Mouse (Mus musculus) monocyte, adult 5-6 weeks (primary cell): ENCODE results near the gene Rpn1. TPM values are rescaled to one million over a fixed set of nuclear protein-coding genes. Genes with fewer than 3 reads are reported as not detected.

Experiments
- ATAC-seq: fragments of 153-309, 156-312 bp; replicated peaks from 2 replicates; pipeline ENCODE4 v1.8.0; 2017; ENCODE audit warnings: mild to moderate bottlenecking; ENCODE audit not compliant: low TSS enrichment, insufficient number of reproducible peaks, severe bottlenecking, poor library complexity, low FRiP score
- total RNA-seq: library from RNA; stranded (forward); fragments of 200-1000, 200-491, 200-594 nt; gene quantifications from 3 replicates; pipeline ENCODE4 v1.2.3, GENCODE M21; 2017

Rpn1 gene
- total RNA-seq, 1 experiment from 2014 or later, result 66.8 TPM

DNA sequence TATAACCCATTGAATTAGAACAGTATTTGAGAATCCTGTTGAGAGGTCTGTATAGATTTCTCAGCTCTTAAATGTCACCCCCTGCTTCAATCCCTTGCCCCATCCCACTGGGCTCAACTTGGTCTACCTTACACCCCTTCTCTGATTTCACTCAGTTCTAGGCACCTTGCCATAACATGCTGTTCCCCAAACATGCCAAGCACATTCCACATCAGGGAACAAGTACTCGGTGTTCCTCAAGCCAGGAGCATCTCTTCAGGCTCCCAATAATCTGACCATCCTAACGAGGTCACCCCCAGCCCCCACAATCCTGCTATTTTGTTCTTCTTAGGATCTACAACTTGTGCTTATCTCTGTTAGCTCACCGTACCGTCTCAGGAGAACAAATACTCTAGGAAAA is 21.9 kb upstream of the Rpn1 start:
- no peak for ATAC-seq

DNA sequence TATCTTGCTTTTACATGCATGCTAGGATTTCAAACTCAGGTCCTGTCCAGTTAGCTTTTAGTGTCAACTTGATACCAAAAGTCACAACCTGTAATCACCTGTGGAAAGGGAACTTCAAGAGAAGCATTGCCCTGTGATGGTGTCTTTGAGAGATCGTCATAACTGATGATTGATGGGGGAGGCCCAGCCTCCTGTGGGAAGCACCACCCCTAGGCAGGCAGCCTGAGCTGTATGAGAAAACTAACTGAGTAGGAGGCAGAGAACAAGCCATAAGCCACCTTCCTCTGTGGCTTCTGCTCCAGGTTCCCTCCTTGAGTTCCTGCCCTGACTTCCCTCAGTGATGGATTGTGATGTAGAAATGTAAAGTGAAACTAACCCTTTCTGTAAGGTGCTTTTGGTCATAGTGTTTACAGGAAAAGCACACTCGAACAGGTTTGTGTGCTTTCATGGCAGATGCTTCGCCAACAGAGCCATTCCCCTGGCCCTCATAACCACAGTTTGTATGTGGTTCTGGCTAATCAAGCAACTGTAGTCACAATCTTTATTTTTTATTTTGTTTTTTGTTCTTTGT is 20.1 kb upstream of the Rpn1 start:
- no peak for ATAC-seq

DNA sequence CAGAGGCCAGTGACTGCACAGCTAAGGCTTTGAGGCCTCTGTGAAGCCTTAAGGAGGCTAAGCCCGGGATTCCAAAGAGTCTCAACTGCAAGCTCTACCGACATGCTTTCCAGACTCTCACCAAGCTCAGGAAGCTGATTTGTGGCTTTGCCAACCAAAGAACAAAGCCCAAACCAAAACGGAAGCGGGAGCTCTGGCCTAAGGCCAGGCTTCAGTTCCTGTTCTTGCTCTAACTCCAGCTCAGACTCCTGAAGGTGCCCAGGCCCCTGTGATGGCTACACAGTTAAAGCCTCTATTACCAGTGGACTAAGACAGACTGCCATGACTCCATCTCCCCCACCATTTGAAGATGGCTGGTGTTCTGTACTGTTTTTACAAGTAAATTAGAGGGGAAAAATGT is 19.2 kb upstream of the Rpn1 start:
- ATAC-seq, result peak; percentile 25; the same call in 1 of the 2 replicates

DNA sequence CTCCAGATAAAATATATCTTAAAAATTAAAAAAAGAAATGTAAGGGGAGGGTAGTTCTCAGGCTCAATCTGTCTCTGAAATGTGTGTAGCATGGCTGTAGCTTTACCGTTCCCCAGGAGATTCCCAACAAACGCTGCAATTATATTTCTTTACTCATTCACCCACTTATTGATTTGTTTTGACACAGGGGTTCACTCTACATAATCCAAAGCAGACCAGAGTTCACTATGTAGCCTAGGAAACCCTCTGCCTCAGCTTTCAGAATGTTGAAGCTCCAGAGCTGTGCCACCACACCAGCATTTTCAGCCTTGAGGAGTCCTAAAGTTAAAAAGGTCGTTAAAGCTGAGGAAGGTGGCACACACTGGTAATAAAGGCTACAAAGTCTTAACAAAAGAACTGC is 18.3 kb upstream of the Rpn1 start:
- no peak for ATAC-seq

DNA sequence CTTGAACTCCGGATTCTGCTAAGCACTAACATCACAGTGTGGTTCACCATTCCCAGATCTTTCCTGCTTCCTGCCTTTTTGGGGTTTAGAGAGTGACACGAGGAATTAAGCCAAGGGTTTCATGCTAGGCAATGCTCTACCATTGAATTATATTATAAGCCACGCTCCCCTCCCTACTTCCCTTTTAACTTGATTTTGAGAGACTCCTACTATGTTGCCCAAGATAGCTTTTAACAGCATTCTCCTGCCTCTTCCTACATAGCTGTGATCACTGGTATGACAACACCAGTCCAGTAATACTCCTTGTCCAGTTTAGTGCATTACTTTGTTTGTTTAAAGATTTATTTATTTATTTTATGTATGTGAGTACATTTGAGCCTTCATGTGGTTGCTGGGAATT is 16.6 kb upstream of the Rpn1 start:
- peak; percentile 70 for ATAC-seq

DNA sequence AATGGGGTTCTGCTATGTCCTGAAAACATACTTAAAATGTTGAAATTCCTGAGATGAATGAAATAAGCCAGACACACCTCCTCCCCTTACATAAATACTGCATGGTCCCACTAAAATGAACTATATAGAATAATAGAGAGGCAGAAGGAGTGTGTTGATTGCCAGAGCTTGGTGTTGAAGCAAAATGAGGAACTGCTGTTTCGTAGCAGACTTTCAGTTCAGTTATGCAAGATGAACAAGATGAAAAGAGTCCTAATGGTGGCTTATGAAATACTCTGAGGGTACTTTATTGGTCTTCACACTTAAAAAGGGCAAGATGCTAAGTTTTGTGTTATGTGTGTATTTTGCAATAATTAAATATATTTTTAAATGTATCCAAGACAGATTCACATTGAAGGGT is 15.5 kb upstream of the Rpn1 start:
- ATAC-seq, result peak; percentile 81; the same call in 1 of the 2 replicates

DNA sequence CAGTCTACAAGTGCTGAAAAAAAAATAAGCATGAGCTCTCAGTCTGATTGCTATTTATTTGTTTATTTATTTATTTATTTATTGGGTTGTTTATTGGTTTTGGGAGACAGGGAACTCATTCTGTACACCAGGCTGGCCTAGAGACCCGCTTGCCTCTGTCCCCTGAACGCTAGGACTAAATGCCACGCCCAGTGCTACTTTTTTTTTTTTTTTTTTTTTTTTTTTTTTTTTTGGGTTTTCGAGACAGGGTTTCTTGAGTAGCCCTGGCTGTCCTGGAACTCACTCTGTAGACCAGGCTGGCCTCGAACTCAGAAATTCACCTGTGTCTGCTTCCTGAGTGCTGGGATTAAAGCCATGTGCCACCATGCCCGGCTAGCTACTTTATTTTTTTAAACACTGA is 13.8 kb upstream of the Rpn1 start:
- no peak for ATAC-seq

DNA sequence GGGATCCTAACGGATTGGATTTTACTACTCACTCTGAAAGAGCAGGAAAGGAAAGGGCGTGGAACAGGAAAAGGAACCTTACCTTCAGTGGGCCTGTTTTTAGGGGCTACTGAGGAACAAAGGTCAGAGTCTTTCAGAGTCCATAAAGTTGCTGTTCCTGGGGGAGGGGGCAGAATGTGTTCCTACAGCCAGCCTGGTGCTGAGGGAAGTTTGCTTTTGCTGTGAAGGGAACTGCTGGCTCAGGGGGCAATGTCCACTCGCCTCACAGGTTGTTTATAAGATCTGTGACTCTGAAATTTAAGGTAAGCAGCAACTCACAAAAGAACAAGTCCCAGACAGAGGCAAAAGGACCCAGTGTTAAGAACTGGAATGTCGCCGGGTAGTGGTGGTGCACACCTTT is 13.1 kb upstream of the Rpn1 start:
- ATAC-seq, result no peak

DNA sequence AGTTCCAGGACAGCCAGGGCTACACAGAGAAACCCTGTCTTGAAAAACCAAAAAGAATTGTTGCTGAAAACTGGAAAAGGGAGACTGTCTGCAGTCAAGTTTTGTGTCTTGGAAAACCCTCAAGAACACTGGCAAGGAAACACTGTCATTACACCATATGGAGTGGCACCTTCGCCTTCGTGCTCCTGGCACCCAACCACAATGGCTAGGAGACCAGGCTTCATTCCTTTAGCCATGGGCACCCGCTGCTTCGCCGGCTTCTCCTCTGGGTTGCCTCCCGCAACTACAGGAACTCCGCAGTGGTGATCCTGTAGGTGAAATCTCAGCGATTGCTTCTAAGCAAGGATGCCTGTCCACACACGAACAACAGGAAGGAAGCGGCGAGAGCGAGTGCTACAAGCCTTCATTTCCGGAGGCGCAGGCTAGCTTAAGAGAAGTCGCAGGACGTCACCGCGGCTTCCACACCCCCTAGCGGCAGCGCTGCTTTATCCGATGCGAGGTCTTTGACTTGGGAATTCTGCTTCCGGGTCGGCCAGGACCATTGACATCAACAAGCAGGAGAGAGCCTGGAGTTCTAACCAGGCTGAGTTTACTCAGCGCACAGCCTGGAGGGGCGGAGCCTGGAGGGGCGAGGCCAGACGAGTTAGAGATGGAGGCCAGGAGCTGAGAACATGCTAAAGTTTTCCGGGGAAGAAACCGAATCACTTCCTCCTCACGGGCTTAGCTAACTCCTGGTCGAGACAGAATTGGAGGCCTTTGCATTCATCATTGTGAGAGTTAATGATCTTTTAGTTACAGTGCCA is 9.3 kb upstream of the Rpn1 start:
- peak; percentile 98 for ATAC-seq

DNA sequence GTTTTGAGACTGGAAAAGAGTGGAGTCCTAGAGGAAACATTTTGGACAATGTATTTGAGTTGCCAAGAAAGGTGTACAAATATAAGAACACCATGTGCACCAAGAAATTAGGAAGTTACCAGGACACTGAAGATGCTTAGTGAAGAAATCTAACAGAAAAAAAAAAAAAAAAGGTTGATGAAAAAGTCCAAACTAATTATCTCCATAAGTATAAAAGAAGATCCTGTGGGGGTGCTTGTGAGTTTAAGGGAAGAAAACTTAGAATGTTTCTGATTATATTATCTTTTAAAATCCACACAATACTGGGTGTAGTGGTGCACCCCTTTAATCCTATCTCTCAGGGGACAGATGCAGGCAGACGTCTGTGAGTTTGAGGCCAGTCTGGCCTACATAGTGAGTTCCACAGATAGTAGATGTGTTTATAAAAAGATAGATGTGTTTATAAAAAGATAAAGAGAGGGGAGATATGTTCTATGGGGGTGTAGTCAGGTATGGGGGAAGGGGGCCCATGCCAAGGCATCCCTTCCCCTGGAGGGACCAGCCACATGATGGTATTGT is 8.2 kb upstream of the Rpn1 start:
- ATAC-seq, result no peak

DNA sequence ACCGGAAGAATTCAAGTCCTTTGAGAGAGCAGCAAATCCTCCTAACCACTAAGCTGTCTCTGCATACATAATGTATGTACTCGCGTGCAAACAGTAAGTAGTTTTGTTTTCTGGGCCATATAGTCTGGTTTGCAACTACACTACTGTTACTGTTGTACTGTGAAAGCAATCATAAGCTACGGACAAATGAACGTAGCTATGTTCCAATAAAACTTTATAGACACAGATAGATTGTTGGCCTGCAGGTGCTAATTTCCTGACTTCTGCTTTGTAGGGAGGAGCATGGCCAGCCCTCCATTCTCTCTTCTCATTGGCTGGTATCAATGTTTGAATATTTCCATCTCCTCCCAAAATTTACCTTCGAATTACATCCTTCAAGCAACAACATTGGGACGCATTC is 1.2 kb upstream of the Rpn1 start:
- no peak for ATAC-seq

DNA sequence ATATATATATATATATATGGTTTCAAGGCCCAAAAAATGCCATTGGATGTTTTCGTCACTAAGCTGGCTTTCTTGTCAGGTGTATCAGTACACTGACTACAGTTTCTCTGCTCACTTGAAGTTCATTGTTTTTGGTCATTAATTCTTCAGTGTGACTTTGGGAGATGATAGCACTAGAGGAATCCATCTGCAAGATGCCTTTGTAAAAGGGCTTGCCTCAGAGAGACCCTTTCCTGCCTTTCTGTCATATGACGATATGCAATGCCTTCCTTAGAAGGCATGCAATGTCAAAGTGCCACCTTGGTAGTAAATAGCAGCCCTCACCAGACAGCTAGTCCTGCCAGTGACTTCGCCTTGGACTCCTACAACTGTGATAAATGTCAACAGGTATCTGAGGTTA is 610 bp upstream of the Rpn1 start:
- ATAC-seq, result no peak

DNA sequence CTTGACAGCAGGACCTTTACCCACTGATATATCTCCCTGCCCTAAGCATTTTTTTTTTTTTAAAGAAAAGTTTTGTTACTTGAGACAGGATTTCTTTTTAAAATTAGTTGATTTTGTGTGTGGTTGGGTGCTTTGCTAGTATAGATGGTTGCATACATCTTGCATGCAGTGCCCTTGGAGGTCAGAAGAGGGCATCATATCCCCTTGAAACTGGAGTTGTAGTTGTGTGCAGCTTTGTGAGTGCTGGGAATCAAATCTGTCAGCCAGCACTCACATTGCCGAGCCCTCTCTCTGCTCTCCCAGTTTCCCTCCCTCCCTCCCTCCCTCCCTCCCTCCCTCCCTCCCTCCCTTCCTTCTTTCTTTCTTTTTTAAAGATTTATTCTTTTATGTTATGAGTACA is 4.7 kb downstream of the Rpn1 start:
- no peak for ATAC-seq

DNA sequence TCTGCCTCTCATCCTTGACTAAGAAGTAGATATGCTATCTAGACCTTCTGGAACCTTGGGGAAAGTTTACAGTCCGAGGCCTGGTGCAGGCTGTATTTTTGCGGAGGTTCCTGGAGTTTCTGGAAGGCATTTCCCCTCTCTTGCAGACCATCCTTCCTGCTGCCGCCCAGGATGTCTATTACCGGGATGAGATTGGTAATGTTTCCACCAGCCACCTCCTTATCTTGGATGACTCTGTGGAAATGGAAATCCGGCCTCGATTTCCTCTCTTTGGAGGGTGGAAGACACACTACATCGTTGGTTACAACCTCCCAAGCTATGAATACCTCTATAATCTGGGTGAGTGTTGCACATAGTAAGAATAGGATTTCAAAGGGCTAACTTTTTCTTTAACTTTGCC is 11.1 kb downstream of the Rpn1 start:
- ATAC-seq, result no peak

DNA sequence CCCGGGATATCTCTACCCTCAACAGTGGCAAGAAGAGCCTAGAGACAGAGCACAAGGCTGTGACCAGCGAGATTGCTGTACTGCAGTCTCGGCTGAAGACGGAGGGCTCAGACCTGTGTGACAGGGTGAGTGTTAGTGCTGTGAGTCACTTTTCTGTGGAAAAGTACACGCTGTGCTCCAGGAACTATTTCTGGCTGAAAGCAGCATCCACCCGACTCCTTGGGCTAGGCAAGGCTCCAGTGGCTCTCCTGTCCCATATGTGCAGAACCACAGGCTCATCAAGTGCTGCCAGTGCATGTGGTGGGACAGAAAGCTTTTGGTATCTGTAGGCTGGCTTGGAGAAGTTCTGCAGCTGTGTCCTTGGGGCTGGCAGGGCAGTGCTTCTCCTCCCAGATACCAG is 17.8 kb downstream of the Rpn1 start:
- no peak for ATAC-seq

DNA sequence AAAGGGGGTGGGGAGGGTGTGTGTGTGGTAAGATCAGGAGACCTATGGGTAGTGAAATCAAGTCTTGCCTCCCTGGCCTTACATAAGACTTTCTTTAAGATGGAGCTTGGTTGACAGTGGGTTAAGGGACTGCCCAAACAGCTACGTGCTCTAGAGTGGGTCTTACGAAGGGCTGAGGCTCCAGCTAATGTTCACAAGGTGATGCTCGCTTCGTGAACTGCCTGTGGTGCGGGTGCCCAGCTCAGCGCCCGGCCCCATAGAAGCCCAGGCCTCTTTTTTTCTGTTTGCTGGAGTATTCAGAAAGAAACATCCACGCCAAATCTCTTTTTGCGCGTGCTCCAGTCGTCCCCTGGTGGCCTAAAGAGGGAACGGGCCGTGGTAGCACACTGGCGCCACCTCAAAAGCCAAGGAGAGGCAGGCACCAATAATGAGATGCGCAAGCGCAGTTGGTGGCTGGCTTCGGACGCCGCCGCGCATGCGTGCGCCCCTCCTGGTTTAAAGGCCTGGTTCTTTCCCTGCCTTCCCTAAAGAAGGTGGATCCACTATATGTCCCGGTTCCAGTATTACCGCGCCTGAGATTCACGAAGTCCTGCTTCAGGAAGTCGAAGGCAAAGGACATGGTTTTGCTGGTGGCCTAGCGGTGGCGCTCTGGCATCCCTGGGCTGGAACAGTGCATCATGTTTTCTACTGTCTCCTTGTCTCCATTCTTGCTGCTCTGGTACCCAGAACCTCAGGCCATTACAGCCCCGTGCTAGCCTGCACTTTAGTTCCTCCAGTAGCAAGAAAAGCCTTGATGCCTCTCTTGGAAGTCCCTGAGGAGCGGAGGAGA is 21.7 kb downstream of the Rpn1 start:
- peak; percentile 76 for ATAC-seq

DNA sequence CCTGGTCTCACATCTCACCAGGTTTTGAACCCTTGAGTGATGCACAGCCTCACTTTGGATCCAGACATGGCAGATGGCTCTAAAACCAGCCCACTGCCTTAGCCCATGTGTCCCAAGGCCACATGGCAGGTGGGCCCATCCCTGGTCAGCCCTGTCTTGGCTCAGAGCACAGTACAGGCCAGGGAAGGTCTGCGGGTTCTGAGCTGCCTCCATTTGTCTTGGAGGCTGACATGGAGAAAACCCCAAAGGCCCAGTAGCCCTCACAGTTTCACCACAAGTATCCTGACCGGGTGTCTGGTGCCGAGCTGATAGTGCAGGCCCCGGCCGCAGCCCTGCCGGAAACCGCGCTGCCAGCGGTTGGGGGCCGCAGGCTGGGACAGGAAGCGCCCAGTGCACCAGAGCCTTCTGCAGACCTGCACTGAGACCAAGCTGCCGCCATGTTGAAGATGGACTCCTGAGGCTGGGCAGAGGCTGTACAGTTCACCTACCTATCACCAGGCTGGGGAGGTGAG is 22.4 kb downstream of the Rpn1 start:
- ATAC-seq, result 0 out of 2 replicates have a peak, but pooled peaks have one; percentile 3

DNA sequence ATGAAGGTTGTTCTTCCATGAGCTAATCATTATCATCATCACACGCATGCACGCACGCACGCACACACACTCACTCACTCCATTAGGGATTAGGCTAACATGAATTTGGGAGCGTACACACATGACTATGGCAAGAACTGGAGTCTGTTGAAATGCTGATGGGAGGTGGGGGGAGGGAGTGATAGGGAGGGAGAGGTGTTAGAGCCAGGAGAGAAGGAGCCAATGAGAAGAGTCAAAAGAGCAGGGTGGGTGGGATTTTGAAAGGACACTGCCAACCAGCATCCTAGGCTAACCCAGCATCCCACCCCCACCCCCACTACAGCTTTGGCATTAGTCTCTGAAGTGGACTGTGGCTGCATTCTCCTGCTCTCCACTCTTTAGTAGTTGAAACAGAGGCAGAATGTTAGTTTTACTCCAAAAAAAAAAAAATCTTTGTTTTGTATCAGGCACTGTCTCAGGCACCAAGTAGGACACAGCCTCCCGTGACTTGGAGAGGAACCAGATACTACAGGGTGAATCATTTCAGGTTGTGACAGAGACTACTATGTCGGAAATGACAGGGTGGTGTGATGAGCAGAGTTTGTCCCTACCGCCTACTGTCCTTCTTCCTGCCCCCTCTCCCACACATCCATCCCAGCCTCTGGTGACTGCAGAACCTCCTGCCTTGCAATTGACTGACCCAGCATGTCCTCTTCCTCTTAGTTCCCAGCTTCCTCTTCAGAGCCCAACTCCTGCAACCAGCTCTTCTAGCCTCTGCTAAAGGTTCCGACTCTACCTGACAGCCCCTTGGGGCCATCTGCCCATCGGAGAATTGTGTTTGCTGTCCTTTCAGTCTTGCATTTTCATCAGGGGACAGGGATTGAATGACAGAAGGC is 23.6 kb downstream of the Rpn1 start:
- ATAC-seq, result no peak
